Mouse (Mus musculus) kidney, embryonic 16.5 days (tissue): ENCODE measurements around the gene Oosp2. TPM values are rescaled to one million over a fixed set of nuclear protein-coding genes. Genes with fewer than 3 reads are reported as not detected.
A peak's percentile ranks its signal among the peaks of the same experiment; 100 is the strongest.

Source experiments
- ATAC-seq: fragments of 200-750 bp; cut with Nextera tagmentation; 2 replicates; pipeline ENCODE4 v1.8.0; 2017; ENCODE audit warnings: moderate TSS enrichment; ENCODE audit not compliant: low FRiP score, low TSS enrichment
- H3K27ac ChIP-seq: fragments of 300-500 bp; sonication (generic); 2 replicates; pipeline ENCODE4 v1.5.1; 2014; ENCODE audit warnings: low read length
- H3K27me3 ChIP-seq: fragments of 300-500 bp; sonication (generic); 2 replicates; pipeline ENCODE4 v1.6.1; 2014; ENCODE audit warnings: low read length, control low read depth, mixed read lengths; ENCODE audit not compliant: insufficient read depth
- H3K36me3 ChIP-seq: fragments of 300-500 bp; sonication (generic); 2 replicates; pipeline ENCODE4 v1.6.1; 2014; ENCODE audit warnings: low read length, control low read depth, mixed read lengths; ENCODE audit not compliant: insufficient read depth
- H3K4me1 ChIP-seq: fragments of 300-500 bp; sonication (generic); 2 replicates; pipeline ENCODE4 v1.6.1; 2014; ENCODE audit warnings: low read length, control low read depth, mixed read lengths; ENCODE audit not compliant: insufficient read depth
- H3K4me2 ChIP-seq: fragments of 300-500 bp; sonication (generic); replicated peaks from 2 replicates; pipeline ENCODE4 v1.6.1; 2014; ENCODE audit warnings: low read depth, low read length
- H3K4me3 ChIP-seq: fragments of 300-500 bp; sonication (generic); 2 replicates; pipeline ENCODE4 v1.5.1; 2014; ENCODE audit warnings: mild to moderate bottlenecking, low read length
- H3K9ac ChIP-seq: fragments of 300-500 bp; sonication (generic); replicated peaks from 2 replicates; pipeline ENCODE4 v1.6.1; 2014; ENCODE audit warnings: low read length
- H3K9me3 ChIP-seq: fragments of 300-500 bp; sonication (generic); 2 replicates; pipeline ENCODE4 v1.6.1; 2016; ENCODE audit warnings: low read length, control low read depth
- WGBS: fragments of 180-500 bp; shearing (Covaris S2); extraction: QIAGEN DNeasy Blood & Tissue Kit; methylation state at CpG from one replicate; pipeline ENCODE4 v1.1.7; 2014; 5-methylcytosine and 5-hydroxymethylcytosine counted together
- polyA plus RNA-seq: library from polyadenylated mRNA; unstranded; fragments of >200 nt; fragmentation: Nextera tagmentation; extraction: Ambion mirVana; gene quantifications from 2 replicates; pipeline ENCODE4 v1.2.1, GENCODE M21; 2015

Oosp2 gene
- polyA plus RNA-seq, 1 experiment from 2014 or later = not detected

DNA sequence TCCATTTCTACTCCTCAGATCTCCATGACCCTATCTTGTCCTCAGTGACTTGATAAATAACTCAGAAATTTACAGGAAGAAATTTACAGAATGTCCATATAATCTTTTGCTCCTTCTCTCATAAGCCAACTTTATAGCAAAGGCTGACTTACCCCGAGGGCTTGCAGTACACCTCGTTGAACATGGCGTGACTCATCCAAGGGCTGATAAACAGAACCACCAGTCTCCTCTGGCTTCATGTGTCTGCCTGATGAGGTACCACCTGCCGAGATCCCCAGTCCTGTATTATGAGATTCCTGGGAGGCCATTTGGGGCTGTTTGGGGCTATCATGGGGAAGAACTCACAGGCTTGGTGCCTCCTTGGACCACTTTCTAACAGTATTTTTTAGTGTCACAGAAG lies 21.3 kb downstream of the Oosp2 start:
- H3K4me2 ChIP-seq = no peak overlapping the region
- 75% methylated on average over 4 of the region's 4 CpGs for WGBS
- no peak overlapping the region for H3K27ac ChIP-seq
- H3K4me3 ChIP-seq = no peak overlapping the region
- no peaks in the 10 kb centered on the region for H3K9me3 ChIP-seq
- H3K4me1 ChIP-seq = no peaks in the 10 kb centered on the region
- no peaks in the 10 kb centered on the region for H3K27me3 ChIP-seq
- H3K9ac ChIP-seq = no peak overlapping the region
- ATAC-seq = no peak
- no peaks in the 10 kb centered on the region for H3K36me3 ChIP-seq

DNA sequence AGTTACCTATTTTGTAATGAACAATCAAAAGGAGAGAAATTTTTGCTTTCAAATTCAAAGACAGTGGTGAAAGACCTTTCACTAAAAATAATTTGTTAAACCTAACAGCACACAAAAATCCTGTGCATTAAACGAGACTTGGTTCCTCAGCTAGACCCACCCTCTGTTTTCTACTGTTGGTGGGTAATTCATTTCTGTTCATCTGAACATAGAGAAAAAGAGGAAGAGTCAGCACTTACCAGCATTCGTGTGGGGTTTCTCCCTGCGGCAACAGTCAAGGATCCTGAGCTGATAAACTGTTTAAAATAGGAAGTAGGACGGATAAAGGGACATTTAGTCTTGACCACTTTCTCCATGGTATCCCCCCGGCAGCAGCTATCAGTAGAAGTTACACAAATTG lies 24.8 kb downstream of the Oosp2 start:
- no peak overlapping the region for H3K4me3 ChIP-seq
- H3K9me3 ChIP-seq = no peaks in the 10 kb centered on the region
- no peak overlapping the region for H3K27ac ChIP-seq
- H3K36me3 ChIP-seq = no peaks in the 10 kb centered on the region
- ATAC-seq = no peak
- H3K4me2 ChIP-seq = no peak overlapping the region
- no peaks in the 10 kb centered on the region for H3K27me3 ChIP-seq
- no peaks in the 10 kb centered on the region for H3K4me1 ChIP-seq
- H3K9ac ChIP-seq = no peak overlapping the region
- 79% methylated on average over 5 of the region's 5 CpGs for WGBS

DNA sequence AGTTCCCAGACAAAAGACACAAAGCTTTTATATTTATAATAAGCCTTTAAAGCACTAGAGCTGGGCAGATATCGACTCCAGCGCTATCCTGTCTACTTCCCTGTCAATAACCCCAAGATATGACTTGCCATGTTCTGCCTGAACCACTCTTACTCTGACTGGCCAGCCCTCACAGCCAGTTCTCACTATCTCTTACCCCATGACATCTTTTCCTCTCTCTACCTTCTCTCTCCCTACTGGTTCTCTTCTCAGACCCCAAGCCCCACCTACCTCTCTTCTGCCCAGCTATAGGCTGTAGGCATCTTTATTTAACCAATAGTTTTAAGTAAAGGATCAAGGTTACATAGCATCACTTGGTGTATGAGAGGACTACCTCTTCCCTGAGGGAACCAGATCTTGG lies 26.0 kb downstream of the Oosp2 start:
- 78% methylated on average over 2 of the region's 2 CpGs for WGBS
- H3K4me1 ChIP-seq = no peaks in the 10 kb centered on the region
- no peaks in the 10 kb centered on the region for H3K9me3 ChIP-seq
- H3K27me3 ChIP-seq = no peaks in the 10 kb centered on the region
- no peak for ATAC-seq
- no peak overlapping the region for H3K27ac ChIP-seq
- H3K36me3 ChIP-seq = no peaks in the 10 kb centered on the region
- no peak overlapping the region for H3K9ac ChIP-seq
- H3K4me2 ChIP-seq = no peak overlapping the region
- H3K4me3 ChIP-seq = no peak overlapping the region

DNA sequence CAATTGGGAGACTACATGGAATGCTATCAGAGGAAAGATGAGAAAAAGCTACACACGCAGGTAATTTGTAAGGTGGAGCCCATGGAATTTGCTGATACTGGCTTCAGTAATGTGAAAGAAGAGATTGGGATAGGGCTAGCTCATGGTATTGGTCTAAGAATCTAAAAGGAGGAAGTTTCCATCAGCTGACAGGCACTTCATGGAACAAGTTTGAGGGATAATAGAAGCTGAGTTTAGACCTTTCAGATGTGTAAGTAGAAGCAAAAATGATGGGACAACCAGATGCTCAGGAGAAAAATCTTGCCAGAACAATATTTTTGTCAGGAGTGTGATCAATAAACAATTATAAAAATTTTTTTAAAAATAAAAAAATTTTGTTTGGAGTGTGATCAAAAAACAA lies 26.6 kb downstream of the Oosp2 start:
- Histone ChIP-seq H3K27ac (no peak overlapping the region), H3K9ac (no peak overlapping the region), H3K4me3 (no peak overlapping the region), H3K4me1 (no peaks in the 10 kb centered on the region), H3K4me2 (no peak overlapping the region), H3K27me3 (no peaks in the 10 kb centered on the region), H3K36me3 (no peaks in the 10 kb centered on the region), H3K9me3 (no peaks in the 10 kb centered on the region)
- 84% methylated on average over 1 of the region's 1 CpGs for WGBS
- no peak for ATAC-seq

DNA sequence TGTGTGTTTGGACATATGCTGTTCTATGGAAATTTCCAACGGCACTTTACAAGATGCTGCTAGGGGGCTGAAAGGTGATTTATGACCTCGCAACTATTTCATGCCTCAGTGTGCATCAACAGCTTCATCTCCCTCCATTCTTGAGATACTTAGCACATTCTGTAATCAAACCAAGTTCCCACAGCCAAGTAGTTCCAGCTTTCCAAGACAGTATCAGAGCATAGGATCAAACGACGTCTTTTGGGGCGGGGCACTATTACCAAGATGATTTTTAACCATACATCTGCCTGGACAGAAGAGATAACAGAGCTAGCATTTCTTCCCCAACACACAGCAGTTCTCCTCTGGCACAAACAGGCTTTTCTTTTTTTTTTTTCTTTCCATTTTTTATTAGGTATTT lies 35.1 kb downstream of the Oosp2 start:
- WGBS = 45% methylated on average over 5 of the region's 5 CpGs
- Histone ChIP-seq H3K27ac (no peak overlapping the region), H3K36me3 (no peaks in the 10 kb centered on the region), H3K9ac (no peak overlapping the region), H3K27me3 (no peaks in the 10 kb centered on the region), H3K4me3 (no peak overlapping the region), H3K9me3 (no peaks in the 10 kb centered on the region), H3K4me2 (no peak overlapping the region), H3K4me1 (0 out of 2 replicates have a peak, but pooled peaks cover 2% of the 10 kb centered on the region)
- peak; percentile 23; the same call in 1 of the 2 replicates for ATAC-seq

DNA sequence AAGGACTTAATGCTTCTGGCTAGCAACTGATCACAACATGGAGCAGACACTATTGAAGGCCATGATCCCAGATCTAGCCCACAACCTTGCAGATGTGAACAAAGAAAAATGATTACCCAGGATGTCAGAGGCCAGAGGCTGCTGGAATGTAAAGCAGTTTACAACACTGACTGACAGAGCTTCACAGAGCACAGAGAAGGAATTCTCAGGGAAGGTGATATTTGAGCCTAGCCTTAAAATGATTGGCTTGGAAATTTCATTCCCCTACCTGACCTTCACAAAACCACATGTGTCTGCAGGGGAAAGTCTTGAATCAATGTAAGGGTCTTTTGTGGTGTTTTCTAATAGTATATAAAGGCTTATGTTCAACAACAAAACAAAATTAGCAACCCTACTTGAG lies 35.6 kb downstream of the Oosp2 start:
- H3K4me2 ChIP-seq = no peak overlapping the region
- no peak for ATAC-seq
- no peak overlapping the region for H3K9ac ChIP-seq
- no peaks in the 10 kb centered on the region for H3K36me3 ChIP-seq
- H3K9me3 ChIP-seq = no peaks in the 10 kb centered on the region
- no peaks in the 10 kb centered on the region for H3K27me3 ChIP-seq
- no peak overlapping the region for H3K27ac ChIP-seq
- H3K4me3 ChIP-seq = no peak overlapping the region
- H3K4me1 ChIP-seq = 0 out of 2 replicates have a peak, but pooled peaks cover 2% of the 10 kb centered on the region

DNA sequence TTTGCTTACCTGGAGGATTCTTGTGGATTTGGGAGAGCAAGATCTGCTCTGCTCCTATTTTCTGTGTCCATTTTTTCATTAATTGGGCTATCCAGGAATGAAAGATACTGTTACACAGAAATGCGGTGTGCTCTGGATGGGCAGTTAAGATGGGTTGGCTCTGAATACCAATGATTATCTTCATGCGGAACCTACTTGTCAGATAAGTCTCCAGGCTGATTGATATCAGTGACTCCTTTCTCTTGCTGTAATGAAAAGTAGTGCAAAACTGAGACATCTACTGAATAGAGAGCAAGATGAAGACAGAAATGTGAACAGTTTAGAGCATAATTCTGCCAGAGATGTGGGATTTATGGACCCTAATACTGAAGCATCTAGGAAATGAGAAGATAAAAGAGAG lies 36.8 kb downstream of the Oosp2 start, which contains the start of gene Ms4a2:
Gene Ms4a2 (minus strand): TSS at position 169 of the 400 bp plus-strand sequence.
- Histone ChIP-seq H3K9me3 (no peaks in the 10 kb centered on the region), H3K27me3 (no peaks in the 10 kb centered on the region), H3K27ac (no peak within 1 kb of the TSS), H3K4me3 (no peak within 1 kb of the TSS), H3K36me3 (no peaks in the 10 kb centered on the region), H3K4me2 (no peak within 1 kb of the TSS), H3K9ac (no peak within 1 kb of the TSS), H3K4me1 (0 out of 2 replicates have a peak, but pooled peaks cover 2% of the 10 kb centered on the region)
- 51% methylated on average over 2 of the region's 2 CpGs for WGBS
- no peak for ATAC-seq

DNA sequence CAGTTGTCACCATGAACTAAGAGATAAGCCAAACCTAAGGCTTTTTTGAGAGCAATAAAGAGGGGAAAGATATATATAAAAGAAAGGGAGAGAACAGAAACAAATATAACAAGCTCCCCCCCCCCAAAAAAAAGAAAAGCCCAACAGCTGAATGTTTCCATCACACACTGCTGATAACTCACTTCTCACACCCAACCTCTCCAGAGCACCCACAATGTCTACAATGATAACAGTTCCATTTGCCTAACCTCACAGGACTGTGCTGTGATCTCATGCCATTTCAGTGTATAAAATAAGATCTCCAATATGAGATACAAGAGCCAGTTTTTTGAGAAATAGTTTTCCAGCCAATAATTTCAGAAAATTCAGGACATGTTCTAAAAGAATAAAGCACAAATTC lies 42.4 kb downstream of the Oosp2 start:
- Histone ChIP-seq H3K4me2 (no peak overlapping the region), H3K36me3 (no peaks in the 10 kb centered on the region), H3K9ac (no peak overlapping the region), H3K9me3 (no peaks in the 10 kb centered on the region), H3K27me3 (no peaks in the 10 kb centered on the region), H3K4me1 (no peaks in the 10 kb centered on the region), H3K4me3 (no peak overlapping the region), H3K27ac (no peak overlapping the region)
- ATAC-seq = no peak

DNA sequence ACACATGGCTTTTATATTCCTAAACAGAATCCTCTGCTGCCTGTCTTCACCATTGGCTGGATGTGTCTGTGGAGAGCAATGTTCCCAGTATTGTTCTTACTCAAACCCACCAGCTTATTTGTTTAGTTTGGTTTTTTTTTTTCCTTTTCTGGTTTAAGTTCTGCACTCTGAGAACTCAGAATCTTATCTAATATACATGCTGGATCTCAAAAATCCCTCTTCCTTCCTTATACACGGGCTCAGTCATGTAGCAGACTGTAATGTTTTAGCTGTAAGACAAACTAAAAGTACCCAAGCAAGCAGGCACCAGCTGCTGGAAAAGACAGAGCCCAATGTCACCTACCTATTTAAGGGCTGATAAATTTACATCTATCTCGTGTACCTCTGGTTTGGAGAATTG lies 45.6 kb downstream of the Oosp2 start:
- Histone ChIP-seq H3K4me2 (no peak overlapping the region), H3K36me3 (no peaks in the 10 kb centered on the region), H3K4me3 (no peak overlapping the region), H3K9ac (no peak overlapping the region), H3K27ac (no peak overlapping the region), H3K9me3 (no peaks in the 10 kb centered on the region), H3K4me1 (no peaks in the 10 kb centered on the region), H3K27me3 (no peaks in the 10 kb centered on the region)
- no peak for ATAC-seq
- WGBS = 64% methylated on average over 2 of the region's 2 CpGs

DNA sequence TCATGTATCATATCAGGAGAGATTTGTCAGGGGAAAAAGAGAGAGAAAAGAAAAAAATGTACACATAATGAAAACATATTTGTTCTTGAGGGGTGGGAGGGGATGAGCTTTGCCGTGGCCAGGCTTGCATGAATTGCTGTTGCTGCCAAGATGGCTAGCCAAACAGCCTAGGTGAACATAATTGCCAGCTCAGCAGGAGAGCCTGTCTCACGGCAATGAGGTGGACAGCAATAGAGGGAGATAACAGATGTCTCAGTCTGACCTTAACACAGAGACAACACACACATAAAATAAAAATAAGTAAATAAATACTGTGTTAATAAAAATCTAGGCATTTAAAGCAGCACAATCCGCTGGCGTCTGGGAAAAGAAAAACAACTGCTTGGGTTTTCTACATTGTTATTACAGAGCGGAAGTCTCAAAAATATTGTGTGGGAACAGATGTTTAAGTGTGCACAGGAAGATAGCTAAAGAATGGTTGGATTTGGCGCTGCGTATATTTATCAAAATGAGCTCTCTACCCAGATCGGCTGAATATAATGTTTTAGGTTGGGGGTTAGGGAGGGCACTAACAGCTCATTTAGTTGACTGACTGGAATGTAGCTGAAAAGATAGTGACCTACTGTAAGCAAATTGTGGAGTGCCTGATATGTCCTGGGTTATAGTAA lies 46.4 kb downstream of the Oosp2 start:
- ATAC-seq = no peak
- Histone ChIP-seq H3K4me3 (no peak overlapping the region), H3K36me3 (no peaks in the 10 kb centered on the region), H3K4me1 (no peaks in the 10 kb centered on the region), H3K4me2 (no peak overlapping the region), H3K9ac (no peak overlapping the region), H3K27ac (no peak overlapping the region), H3K27me3 (no peaks in the 10 kb centered on the region), H3K9me3 (no peaks in the 10 kb centered on the region)
- WGBS = 60% methylated on average over 8 of the region's 8 CpGs
